Mouse (Mus musculus) G1E (cell line): ENCODE measurements at regions not wholly inside any gene's neighbourhood (a gene's known extent, or its start where the extent isn't known, plus 50 kb on each side); places are given as distances from the start of the nearest gene placed in this dataset.

Source experiments
- CTCF ChIP-seq: IDR thresholded peaks from 2 replicates; pipeline ENCODE4 v1.5.1; 2012; ENCODE audit warnings: low read depth, low read length, inconsistent platforms, mixed read lengths
- GATA1 ChIP-seq: IDR thresholded peaks from 2 replicates; pipeline ENCODE4 v1.6.1; 2012; ENCODE audit warnings: borderline replicate concordance, low read length, inconsistent platforms, mixed read lengths
- POLR2AphosphoS5 ChIP-seq: IDR thresholded peaks from 2 replicates; pipeline ENCODE4 v1.6.1; 2012; ENCODE audit warnings: low read depth, low read length, inconsistent platforms; ENCODE audit not compliant: insufficient replicate concordance

DNA sequence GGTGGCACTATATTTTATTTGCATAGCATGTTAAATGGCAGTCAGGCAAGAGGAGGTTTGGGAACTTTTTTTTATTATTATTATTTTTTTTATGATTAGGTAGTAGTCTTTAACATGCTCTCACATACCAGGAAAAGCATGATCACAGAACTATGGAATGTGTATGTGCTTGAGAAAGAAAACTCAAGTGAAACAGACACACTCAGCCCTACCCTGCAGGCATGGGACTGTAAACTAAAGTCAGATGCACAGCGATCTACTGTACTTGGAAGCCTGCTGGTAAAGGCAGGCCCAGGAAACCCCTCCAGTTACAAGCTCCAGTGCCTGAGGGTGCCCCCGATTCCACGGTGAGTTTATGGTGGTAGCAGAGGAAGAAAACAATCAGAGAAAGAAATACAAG lies 243.6 kb downstream of the Sp3 start:
- TF ChIP-seq CTCF (no peak), GATA1 (no peak), POLR2AphosphoS5 (no peak)
